Mouse (Mus musculus): ENCODE results near the gene Atr. TPM values are rescaled to one million over a fixed set of nuclear protein-coding genes. Genes with fewer than 3 reads are reported as not detected.

Gene Atr
- 14.7 and 17.3 TPM in 2 replicates for polyA plus RNA-seq (2014; fragmentation: Nextera tagmentation; extraction: Ambion mirVana)

GRCm38 (mm10) chr9:95857414-95858026, at the start of gene Atr:
TSS of gene Atr (plus strand) at chr9:95857597.
- WGBS = under 1% methylated on average over 69 of the region's 69 CpGs

GRCm38 (mm10) chr9:95809596-95809995, 47.8 kb upstream of the Atr start:
- no peaks in the 10 kb centered on the region for H3K27me3 ChIP-seq (ENCODE audit: control insufficient read depth, insufficient read depth, low read length)
- H3K27ac ChIP-seq (replicated peaks; ENCODE audit: low read depth, low read length) = no peak overlapping the region
- H3K9me3 ChIP-seq (ENCODE audit: control insufficient read depth, low read length) = no peaks in the 10 kb centered on the region
- no peak for ATAC-seq (ENCODE audit: low FRiP score, low TSS enrichment)
- 69% methylated on average over 4 of the region's 4 CpGs for WGBS
- H3K4me1 ChIP-seq (ENCODE audit: control insufficient read depth, insufficient read depth, low read length) = no peaks in the 10 kb centered on the region
- H3K4me3 ChIP-seq (replicated peaks; ENCODE audit: low read depth, low read length) = no peak overlapping the region
- no peak overlapping the region for H3K4me2 ChIP-seq (ENCODE audit: low read length)
- DNase-seq = no peak
- no peaks in the 10 kb centered on the region for H3K36me3 ChIP-seq (ENCODE audit: control insufficient read depth, insufficient read depth, low read length)
- no peak overlapping the region for H3K9ac ChIP-seq (replicated peaks; ENCODE audit: low read length)

More at GRCm38 (mm10) chr9:95857414-95858026, at the start of gene Atr:
- H3K36me3 ChIP-seq (ENCODE audit: control insufficient read depth, insufficient read depth, low read length) = peaks cover 2% of the 10 kb centered on the region; the same call in 1 of the 2 replicates
- H3K4me3 ChIP-seq (replicated peaks; ENCODE audit: low read depth, low read length) = peak within 1 kb of the TSS; percentile 92
- H3K27me3 ChIP-seq (ENCODE audit: control insufficient read depth, insufficient read depth, low read length) = no peaks in the 10 kb centered on the region
- peak within 1 kb of the TSS; percentile 75 for H3K9ac ChIP-seq (replicated peaks; ENCODE audit: low read length)
- DNase-seq (peak; percentile 97), ATAC-seq (ENCODE audit: low FRiP score, low TSS enrichment) (peak; percentile 90)
- H3K4me2 ChIP-seq (ENCODE audit: low read length) = peak within 1 kb of the TSS; percentile 96
- peak within 1 kb of the TSS; percentile 70 for H3K27ac ChIP-seq (replicated peaks; ENCODE audit: low read depth, low read length)
- H3K9me3 ChIP-seq (ENCODE audit: control insufficient read depth, low read length) = no peaks in the 10 kb centered on the region
- H3K4me1 ChIP-seq (ENCODE audit: control insufficient read depth, insufficient read depth, low read length) = peaks cover 5% of the 10 kb centered on the region; the same call in 1 of the 2 replicates

- H3K9ac ChIP-seq (replicated peaks; ENCODE audit: low read length) = no peak overlapping the region
- no peak overlapping the region for H3K4me3 ChIP-seq (replicated peaks; ENCODE audit: low read depth, low read length)
- no peaks in the 10 kb centered on the region for H3K4me1 ChIP-seq (ENCODE audit: control insufficient read depth, insufficient read depth, low read length)
- no peaks in the 10 kb centered on the region for H3K9me3 ChIP-seq (ENCODE audit: control insufficient read depth, low read length)
- no peak overlapping the region for H3K27ac ChIP-seq (replicated peaks; ENCODE audit: low read depth, low read length)
- DNase-seq (no peak), ATAC-seq (ENCODE audit: low FRiP score, low TSS enrichment) (no peak)
- H3K4me2 ChIP-seq (ENCODE audit: low read length) = no peak overlapping the region
- 96% methylated on average over 4 of the region's 4 CpGs for WGBS
- no peaks in the 10 kb centered on the region for H3K27me3 ChIP-seq (ENCODE audit: control insufficient read depth, insufficient read depth, low read length)
- no peaks in the 10 kb centered on the region for H3K36me3 ChIP-seq (ENCODE audit: control insufficient read depth, insufficient read depth, low read length)
These were observed 45.6 kb upstream of the Atr start for GRCm38 (mm10) chr9:95811817-95812216.

GRCm38 (mm10) chr9:95813721-95814531, 43.5 kb upstream of the Atr start:
- H3K27me3 ChIP-seq (ENCODE audit: control insufficient read depth, insufficient read depth, low read length) = no peaks in the 10 kb centered on the region
- ATAC-seq (ENCODE audit: low FRiP score, low TSS enrichment) (peak; percentile 74), DNase-seq (peak; percentile 57)
- H3K4me1 ChIP-seq (ENCODE audit: control insufficient read depth, insufficient read depth, low read length) = no peaks in the 10 kb centered on the region
- H3K9me3 ChIP-seq (ENCODE audit: control insufficient read depth, low read length) = no peaks in the 10 kb centered on the region
- no peaks in the 10 kb centered on the region for H3K36me3 ChIP-seq (ENCODE audit: control insufficient read depth, insufficient read depth, low read length)
- H3K4me3 ChIP-seq (replicated peaks; ENCODE audit: low read depth, low read length) = no peak overlapping the region
- peak overlapping the region; percentile 65 for H3K27ac ChIP-seq (replicated peaks; ENCODE audit: low read depth, low read length)
- H3K9ac ChIP-seq (replicated peaks; ENCODE audit: low read length) = no peak overlapping the region
- WGBS = 18% methylated on average over 20 of the region's 20 CpGs
- H3K4me2 ChIP-seq (ENCODE audit: low read length) = peak overlapping the region; percentile 3; the same call in 1 of the 2 replicates

- H3K9me3 ChIP-seq (ENCODE audit: control insufficient read depth, low read length) = no peaks in the 10 kb centered on the region
- 67% methylated on average over 11 of the region's 11 CpGs for WGBS
These were observed 42.3 kb upstream of the Atr start for GRCm38 (mm10) chr9:95815015-95815673.

GRCm38 (mm10) chr9:95815706-95816105, 41.7 kb upstream of the Atr start:
- Histone ChIP-seq H3K9me3 (ENCODE audit: control insufficient read depth, low read length) (no peaks in the 10 kb centered on the region), H3K4me2 (ENCODE audit: low read length) (no peak overlapping the region), H3K36me3 (ENCODE audit: control insufficient read depth, insufficient read depth, low read length) (no peaks in the 10 kb centered on the region), H3K9ac (replicated peaks; ENCODE audit: low read length) (no peak overlapping the region), H3K27me3 (ENCODE audit: control insufficient read depth, insufficient read depth, low read length) (no peaks in the 10 kb centered on the region), H3K27ac (replicated peaks; ENCODE audit: low read depth, low read length) (no peak overlapping the region), H3K4me3 (replicated peaks; ENCODE audit: low read depth, low read length) (no peak overlapping the region), H3K4me1 (ENCODE audit: control insufficient read depth, insufficient read depth, low read length) (no peaks in the 10 kb centered on the region)
- ATAC-seq (ENCODE audit: low FRiP score, low TSS enrichment) (no peak), DNase-seq (no peak)
- 91% methylated on average over 4 of the region's 4 CpGs for WGBS

More at GRCm38 (mm10) chr9:95815015-95815673, 42.3 kb upstream of the Atr start:
- H3K4me2 ChIP-seq (ENCODE audit: low read length) = no peak overlapping the region
- peak; percentile 8 for DNase-seq
- no peaks in the 10 kb centered on the region for H3K27me3 ChIP-seq (ENCODE audit: control insufficient read depth, insufficient read depth, low read length)
- H3K27ac ChIP-seq (replicated peaks; ENCODE audit: low read depth, low read length) = no peak overlapping the region
- no peak overlapping the region for H3K4me3 ChIP-seq (replicated peaks; ENCODE audit: low read depth, low read length)
- no peaks in the 10 kb centered on the region for H3K36me3 ChIP-seq (ENCODE audit: control insufficient read depth, insufficient read depth, low read length)
- no peaks in the 10 kb centered on the region for H3K4me1 ChIP-seq (ENCODE audit: control insufficient read depth, insufficient read depth, low read length)
- no peak overlapping the region for H3K9ac ChIP-seq (replicated peaks; ENCODE audit: low read length)
- no peak for ATAC-seq (ENCODE audit: low FRiP score, low TSS enrichment)

GRCm38 (mm10) chr9:95822531-95822930, 34.9 kb upstream of the Atr start:
- Histone ChIP-seq H3K36me3 (ENCODE audit: control insufficient read depth, insufficient read depth, low read length) (no peaks in the 10 kb centered on the region), H3K4me1 (ENCODE audit: control insufficient read depth, insufficient read depth, low read length) (no peaks in the 10 kb centered on the region), H3K27me3 (ENCODE audit: control insufficient read depth, insufficient read depth, low read length) (no peaks in the 10 kb centered on the region), H3K27ac (replicated peaks; ENCODE audit: low read depth, low read length) (no peak overlapping the region), H3K4me2 (ENCODE audit: low read length) (no peak overlapping the region), H3K9ac (replicated peaks; ENCODE audit: low read length) (no peak overlapping the region), H3K9me3 (ENCODE audit: control insufficient read depth, low read length) (no peaks in the 10 kb centered on the region), H3K4me3 (replicated peaks; ENCODE audit: low read depth, low read length) (no peak overlapping the region)
- no peak for DNase-seq
- WGBS = 83% methylated on average over 7 of the region's 7 CpGs
- no peak for ATAC-seq (ENCODE audit: low FRiP score, low TSS enrichment)

GRCm38 (mm10) chr9:95827565-95827964, 29.8 kb upstream of the Atr start:
- Histone ChIP-seq H3K9ac (replicated peaks; ENCODE audit: low read length) (no peak overlapping the region), H3K4me2 (ENCODE audit: low read length) (no peak overlapping the region), H3K27ac (replicated peaks; ENCODE audit: low read depth, low read length) (no peak overlapping the region), H3K36me3 (ENCODE audit: control insufficient read depth, insufficient read depth, low read length) (no peaks in the 10 kb centered on the region), H3K4me3 (replicated peaks; ENCODE audit: low read depth, low read length) (no peak overlapping the region), H3K4me1 (ENCODE audit: control insufficient read depth, insufficient read depth, low read length) (no peaks in the 10 kb centered on the region), H3K27me3 (ENCODE audit: control insufficient read depth, insufficient read depth, low read length) (no peaks in the 10 kb centered on the region), H3K9me3 (ENCODE audit: control insufficient read depth, low read length) (no peaks in the 10 kb centered on the region)
- DNase-seq (no peak), ATAC-seq (ENCODE audit: low FRiP score, low TSS enrichment) (no peak)
- WGBS = 93% methylated on average over 5 of the region's 5 CpGs
